Mouse (Mus musculus) heart, embryonic 10.5 days (tissue): ENCODE data around the gene Atp6v0a4. TPM values are rescaled to one million over a fixed set of nuclear protein-coding genes. Genes with fewer than 3 reads are reported as not detected.

ENCODE experiments used
- DNase-seq: peaks from one replicate; pipeline ENCODE4 v3.0.0-alpha.2; 2017; ENCODE audit warnings: low spot score
- H3K27ac ChIP-seq: fragments of 300-500 bp; sonication (generic); 2 replicates; pipeline ENCODE4 v1.5.1; 2016; ENCODE audit warnings: mild to moderate bottlenecking
- H3K27me3 ChIP-seq: fragments of 300-500 bp; sonication (generic); 2 replicates; pipeline ENCODE4 v1.6.1; 2016; ENCODE audit warnings: mild to moderate bottlenecking; ENCODE audit not compliant: poor library complexity, insufficient read depth, severe bottlenecking
- H3K36me3 ChIP-seq: fragments of 300-500 bp; sonication (generic); 2 replicates; pipeline ENCODE4 v1.6.1; 2016; ENCODE audit warnings: mild to moderate bottlenecking, moderate library complexity
- H3K4me1 ChIP-seq: fragments of 300-500 bp; sonication (generic); 2 replicates; pipeline ENCODE4 v1.6.1; 2016; ENCODE audit warnings: mild to moderate bottlenecking
- H3K4me3 ChIP-seq: fragments of 300-500 bp; sonication (generic); 2 replicates; pipeline ENCODE4 v1.5.1; 2016; ENCODE audit warnings: mild to moderate bottlenecking, moderate library complexity
- H3K9me3 ChIP-seq: fragments of 300-500 bp; sonication (generic); 2 replicates; pipeline ENCODE4 v1.6.1; 2016; ENCODE audit warnings: mild to moderate bottlenecking, moderate library complexity
- WGBS: fragments of 180-500 bp; shearing (Covaris S2); methylation state at CpG from one replicate; pipeline ENCODE4 v1.1.7; 2016; 5-methylcytosine and 5-hydroxymethylcytosine counted together
- polyA plus RNA-seq: library from polyadenylated mRNA; unstranded; fragments of >200 nt; fragmentation: Nextera tagmentation; extraction: Ambion mirVana; gene quantifications from 2 replicates; pipeline ENCODE4 v1.2.1, GENCODE M21; 2016

Gene Atp6v0a4
- polyA plus RNA-seq, 1 experiment from 2014 or later: not detected

GRCm38 (mm10) chr6:38094701-38095100 is 29.7 kb downstream of the Atp6v0a4 start:
- H3K27ac ChIP-seq: no peak overlapping the region
- no peak overlapping the region for H3K4me3 ChIP-seq
- no peaks in the 10 kb centered on the region for H3K27me3 ChIP-seq
- peaks cover 6% of the 10 kb centered on the region for H3K4me1 ChIP-seq
- no peaks in the 10 kb centered on the region for H3K9me3 ChIP-seq
- H3K36me3 ChIP-seq: no peaks in the 10 kb centered on the region
- DNase-seq: no peak
- 77% methylated on average over 10 of the region's 10 CpGs for WGBS

- Histone ChIP-seq H3K4me1 (peaks cover 6% of the 10 kb centered on the region), H3K27me3 (no peaks in the 10 kb centered on the region)
- WGBS: 91% methylated on average over 8 of the region's 8 CpGs
These were observed 31.8 kb downstream of the Atp6v0a4 start for GRCm38 (mm10) chr6:38092539-38092938.

GRCm38 (mm10) chr6:38087242-38088026 is 37.0 kb downstream of the Atp6v0a4 start:
- Histone ChIP-seq H3K9me3 (no peaks in the 10 kb centered on the region), H3K4me3 (no peak overlapping the region), H3K36me3 (no peaks in the 10 kb centered on the region), H3K27me3 (no peaks in the 10 kb centered on the region), H3K4me1 (peaks cover 5% of the 10 kb centered on the region; the same call in 1 of the 2 replicates), H3K27ac (no peak overlapping the region)
- no peak for DNase-seq
- 78% methylated on average over 9 of the region's 9 CpGs for WGBS

More at GRCm38 (mm10) chr6:38092539-38092938, 31.8 kb downstream of the Atp6v0a4 start:
- DNase-seq: no peak
- Histone ChIP-seq H3K27ac (no peak overlapping the region), H3K9me3 (no peaks in the 10 kb centered on the region), H3K4me3 (no peak overlapping the region), H3K36me3 (no peaks in the 10 kb centered on the region)

GRCm38 (mm10) chr6:38083204-38083603 is 41.2 kb downstream of the Atp6v0a4 start:
- Histone ChIP-seq H3K27me3 (no peaks in the 10 kb centered on the region), H3K36me3 (no peaks in the 10 kb centered on the region), H3K4me1 (peaks cover 28% of the 10 kb centered on the region), H3K27ac (no peak overlapping the region), H3K4me3 (no peak overlapping the region), H3K9me3 (no peaks in the 10 kb centered on the region)
- DNase-seq: no peak
- WGBS: 35% methylated on average over 4 of the region's 4 CpGs

- peak; percentile 87 for DNase-seq
- Histone ChIP-seq H3K27ac (peak overlapping the region; percentile 81), H3K9me3 (no peaks in the 10 kb centered on the region), H3K36me3 (no peaks in the 10 kb centered on the region), H3K4me3 (no peak overlapping the region), H3K27me3 (no peaks in the 10 kb centered on the region), H3K4me1 (peaks cover 28% of the 10 kb centered on the region)
- 52% methylated on average over 11 of the region's 11 CpGs for WGBS
These were observed 42.6 kb downstream of the Atp6v0a4 start for GRCm38 (mm10) chr6:38081727-38082341.

- Histone ChIP-seq H3K27ac (0 out of 2 replicates have a peak overlapping the region, but pooled peaks have one; percentile 13), H3K4me1 (peaks cover 28% of the 10 kb centered on the region), H3K9me3 (no peaks in the 10 kb centered on the region), H3K36me3 (no peaks in the 10 kb centered on the region), H3K4me3 (no peak overlapping the region), H3K27me3 (no peaks in the 10 kb centered on the region)
- no peak for DNase-seq
- WGBS: 46% methylated on average over 4 of the region's 4 CpGs
These were observed 44.0 kb downstream of the Atp6v0a4 start for GRCm38 (mm10) chr6:38080364-38080763.

GRCm38 (mm10) chr6:38073592-38073991 is 50.8 kb downstream of the Atp6v0a4 start:
- 83% methylated on average over 3 of the region's 3 CpGs for WGBS
- Histone ChIP-seq H3K4me1 (0 out of 2 replicates have a peak, but pooled peaks cover 8% of the 10 kb centered on the region), H3K4me3 (no peak overlapping the region), H3K9me3 (no peaks in the 10 kb centered on the region), H3K27ac (no peak overlapping the region), H3K27me3 (no peaks in the 10 kb centered on the region), H3K36me3 (no peaks in the 10 kb centered on the region)
- DNase-seq: no peak

- no peaks in the 10 kb centered on the region for H3K9me3 ChIP-seq
- no peak for DNase-seq
- H3K27ac ChIP-seq: no peak overlapping the region
- H3K36me3 ChIP-seq: no peaks in the 10 kb centered on the region
- no peaks in the 10 kb centered on the region for H3K27me3 ChIP-seq
- H3K4me3 ChIP-seq: no peak overlapping the region
- 73% methylated on average over 5 of the region's 5 CpGs for WGBS
- H3K4me1 ChIP-seq: 0 out of 2 replicates have a peak, but pooled peaks cover 8% of the 10 kb centered on the region
These were observed 52.1 kb downstream of the Atp6v0a4 start for GRCm38 (mm10) chr6:38072137-38072796.

GRCm38 (mm10) chr6:38071256-38071655 is 53.1 kb downstream of the Atp6v0a4 start:
- H3K9me3 ChIP-seq: no peaks in the 10 kb centered on the region
- H3K27me3 ChIP-seq: no peaks in the 10 kb centered on the region
- H3K4me1 ChIP-seq: 0 out of 2 replicates have a peak, but pooled peaks cover 8% of the 10 kb centered on the region
- no peak overlapping the region for H3K4me3 ChIP-seq
- no peak overlapping the region for H3K27ac ChIP-seq
- no peaks in the 10 kb centered on the region for H3K36me3 ChIP-seq
- 73% methylated on average over 4 of the region's 4 CpGs for WGBS
- DNase-seq: no peak

GRCm38 (mm10) chr6:38066215-38066614 is 58.2 kb downstream of the Atp6v0a4 start:
- Histone ChIP-seq H3K27ac (no peak overlapping the region), H3K27me3 (no peaks in the 10 kb centered on the region), H3K4me3 (no peak overlapping the region), H3K4me1 (0 out of 2 replicates have a peak, but pooled peaks cover 6% of the 10 kb centered on the region), H3K9me3 (peaks cover 7% of the 10 kb centered on the region), H3K36me3 (no peaks in the 10 kb centered on the region)
- 6% methylated on average over 5 of the region's 5 CpGs for WGBS
- peak; percentile 87 for DNase-seq

- DNase-seq: no peak
- H3K4me1 ChIP-seq: 0 out of 2 replicates have a peak, but pooled peaks cover 2% of the 10 kb centered on the region
- 76% methylated on average over 11 of the region's 11 CpGs for WGBS
- no peak overlapping the region for H3K4me3 ChIP-seq
- peaks cover 7% of the 10 kb centered on the region for H3K9me3 ChIP-seq
- H3K27me3 ChIP-seq: no peaks in the 10 kb centered on the region
- no peak overlapping the region for H3K27ac ChIP-seq
- H3K36me3 ChIP-seq: no peaks in the 10 kb centered on the region
These were observed 58.8 kb downstream of the Atp6v0a4 start for GRCm38 (mm10) chr6:38065501-38066122.

- peaks cover 7% of the 10 kb centered on the region for H3K9me3 ChIP-seq
- WGBS: 80% methylated on average over 3 of the region's 3 CpGs
- no peak overlapping the region for H3K4me3 ChIP-seq
- H3K4me1 ChIP-seq: 0 out of 2 replicates have a peak, but pooled peaks cover 2% of the 10 kb centered on the region
- no peaks in the 10 kb centered on the region for H3K36me3 ChIP-seq
- H3K27me3 ChIP-seq: no peaks in the 10 kb centered on the region
- DNase-seq: no peak
- H3K27ac ChIP-seq: no peak overlapping the region
These were observed 59.3 kb downstream of the Atp6v0a4 start for GRCm38 (mm10) chr6:38065122-38065500.
